Mouse (Mus musculus) adrenal gland, adult 2 months (tissue): ENCODE results near the gene Sprr2b. TPM values are rescaled to one million over a fixed set of nuclear protein-coding genes. Genes with fewer than 3 reads are reported as not detected.
"Not testable (repeated sequence)": the region's sequence is repeated elsewhere in the genome, so short reads cannot be mapped to it uniquely, and the experiment has no call there.

Source experiments
- DNase-seq: peaks from one replicate; pipeline ENCODE4 v3.0.0; 2021
- long read RNA-seq: library from polyadenylated mRNA; stranded (forward); transcript quantifications from one replicate; pipeline ENCODE4 v2.0.0, GENCODE M21; 2021
- polyA plus RNA-seq: library from polyadenylated mRNA; depleted of rRNA; stranded (reverse); fragments of >200 nt; gene quantifications from 2 replicates; pipeline ENCODE4 v1.2.3, GENCODE M21; 2012; rRNA removed
- total RNA-seq, 2 experiments: library from RNA; stranded (reverse); gene quantifications; 2 replicates each; pipeline ENCODE4 v1.2.3; 2021

Sprr2b gene
- total RNA-seq (not detected), polyA plus RNA-seq (not detected in 2 replicates)
- long read RNA-seq, result 0 reads

GRCm38 (mm10) chr3:92316320-92316719 is at the start of gene Sprr2b:
TSS of gene Sprr2b (plus strand) at chr3:92316620.
- DNase-seq, result no peak

GRCm38 (mm10) chr3:92271414-92271985 is 44.9 kb upstream of the Sprr2b start:
- DNase-seq, result not testable (repeated sequence)

GRCm38 (mm10) chr3:92273504-92273903 is 42.9 kb upstream of the Sprr2b start:
- not testable (repeated sequence) for DNase-seq

- DNase-seq, result not testable (repeated sequence)
Observed at GRCm38 (mm10) chr3:92274018-92274417, 42.4 kb upstream of the Sprr2b start.

- not testable (repeated sequence) for DNase-seq
Observed at GRCm38 (mm10) chr3:92279663-92280062, 36.8 kb upstream of the Sprr2b start.

GRCm38 (mm10) chr3:92280963-92281606 is 35.3 kb upstream of the Sprr2b start:
- DNase-seq, result peak; percentile 16

- not testable (repeated sequence) for DNase-seq
Observed at GRCm38 (mm10) chr3:92285101-92285500, 31.3 kb upstream of the Sprr2b start, which contains the start of gene Sprr2a3. TSS of gene Sprr2a3 (plus strand) at chr3:92285417.

- DNase-seq, result not testable (repeated sequence)
Observed at GRCm38 (mm10) chr3:92288489-92288888, 27.9 kb upstream of the Sprr2b start.

GRCm38 (mm10) chr3:92307406-92307805 is 9.0 kb upstream of the Sprr2b start:
- DNase-seq, result no peak

- DNase-seq, result no peak
Observed at GRCm38 (mm10) chr3:92317384-92317783, 964 bp downstream of the Sprr2b start.

GRCm38 (mm10) chr3:92336278-92336677 is 19.9 kb downstream of the Sprr2b start:
- no peak for DNase-seq

- DNase-seq, result no peak
Observed at GRCm38 (mm10) chr3:92338840-92339239, 22.4 kb downstream of the Sprr2b start, which contains the start of gene Sprr2d. TSS of gene Sprr2d (plus strand) at chr3:92339140.

- no peak for DNase-seq
Observed at GRCm38 (mm10) chr3:92351843-92352242, 35.4 kb downstream of the Sprr2b start, which contains the start of gene Sprr2e. TSS of gene Sprr2e (plus strand) at chr3:92352143.

- DNase-seq, result no peak
Observed at GRCm38 (mm10) chr3:92361619-92362018, 45.2 kb downstream of the Sprr2b start.

GRCm38 (mm10) chr3:92364887-92365286 is 48.5 kb downstream of the Sprr2b start, which contains the start of gene Sprr2f:
TSS of gene Sprr2f (plus strand) at chr3:92365187.
- no peak for DNase-seq

Other genes with a start within 250 kb of the Sprr2b start
- under 1 TPM in 1 of 2 experiments, not detected in 1; 0.21 TPM for gene Lor, start 233.5 kb upstream of the Sprr2b start, total RNA-seq
- gene Lor, start 233.5 kb upstream of the Sprr2b start, polyA plus RNA-seq, result 0.20 and 0.81 TPM in 2 replicates
- gene Prr9, start 192.7 kb upstream of the Sprr2b start, total RNA-seq, result not detected
- not detected in 2 replicates for gene Prr9, start 192.7 kb upstream of the Sprr2b start, polyA plus RNA-seq
- gene Lelp1, start 173.9 kb upstream of the Sprr2b start, total RNA-seq, result not detected
- gene Lelp1, start 173.9 kb upstream of the Sprr2b start, polyA plus RNA-seq, result not detected in 2 replicates
- not detected for gene Sprr2a1, start 100.8 kb upstream of the Sprr2b start, total RNA-seq
- gene Sprr2a1, start 100.8 kb upstream of the Sprr2b start, polyA plus RNA-seq, result not detected in 2 replicates
- gene Sprr2a2, start 100.7 kb upstream of the Sprr2b start, total RNA-seq, result not detected
- gene Sprr2a2, start 100.7 kb upstream of the Sprr2b start, polyA plus RNA-seq, result 1.8 and 18.7 TPM in 2 replicates
- gene Sprr2a3, start 31.2 kb upstream of the Sprr2b start, total RNA-seq, result not detected
- 0.22 TPM in 1 of 2 replicates, not detected in the other for gene Sprr2a3, start 31.2 kb upstream of the Sprr2b start, polyA plus RNA-seq
- not detected for gene Sprr2d, start 22.5 kb downstream of the Sprr2b start, total RNA-seq
- not detected in 2 replicates for gene Sprr2d, start 22.5 kb downstream of the Sprr2b start, polyA plus RNA-seq
- not detected for gene Sprr2e, start 35.5 kb downstream of the Sprr2b start, total RNA-seq
- gene Sprr2e, start 35.5 kb downstream of the Sprr2b start, polyA plus RNA-seq, result not detected in 2 replicates
- not detected for gene Sprr2f, start 48.6 kb downstream of the Sprr2b start, total RNA-seq
- not detected in 2 replicates for gene Sprr2f, start 48.6 kb downstream of the Sprr2b start, polyA plus RNA-seq
- gene Sprr2h, start 69.1 kb downstream of the Sprr2b start, total RNA-seq, result not detected
- not detected in 2 replicates for gene Sprr2h, start 69.1 kb downstream of the Sprr2b start, polyA plus RNA-seq
- not detected for gene Sprr2i, start 91.4 kb downstream of the Sprr2b start, total RNA-seq
- not detected in 2 replicates for gene Sprr2i, start 91.4 kb downstream of the Sprr2b start, polyA plus RNA-seq
- gene Sprr2j-ps, start 101.5 kb downstream of the Sprr2b start, total RNA-seq, result not detected
- not detected in 2 replicates for gene Sprr2j-ps, start 101.5 kb downstream of the Sprr2b start, polyA plus RNA-seq
- 1 to 10 TPM; 4.6 to 6.3 TPM for gene Gm9774, start 112.8 kb downstream of the Sprr2b start, total RNA-seq
- gene Gm9774, start 112.8 kb downstream of the Sprr2b start, polyA plus RNA-seq, result 17.5 and 20.8 TPM in 2 replicates
- not detected for gene Sprr2k, start 116.0 kb downstream of the Sprr2b start, total RNA-seq
- not detected in 2 replicates for gene Sprr2k, start 116.0 kb downstream of the Sprr2b start, polyA plus RNA-seq
- not detected for gene Sprr1b, start 122.2 kb downstream of the Sprr2b start, total RNA-seq
- gene Sprr1b, start 122.2 kb downstream of the Sprr2b start, polyA plus RNA-seq, result not detected in 2 replicates
- not detected for gene Sprr3, start 142.1 kb downstream of the Sprr2b start, total RNA-seq
- gene Sprr3, start 142.1 kb downstream of the Sprr2b start, polyA plus RNA-seq, result 0.39 TPM in 1 of 2 replicates, not detected in the other
- under 1 TPM in 1 of 2 experiments, not detected in 1; 0.38 TPM for gene Sprr1a, start 169.3 kb downstream of the Sprr2b start, total RNA-seq
- 0.21 and 0.56 TPM in 2 replicates for gene Sprr1a, start 169.3 kb downstream of the Sprr2b start, polyA plus RNA-seq
- gene Sprr4, start 183.9 kb downstream of the Sprr2b start, total RNA-seq, result not detected
- not detected in 2 replicates for gene Sprr4, start 183.9 kb downstream of the Sprr2b start, polyA plus RNA-seq
- gene 2310046K23Rik, start 217.9 kb downstream of the Sprr2b start, total RNA-seq, result not detected
- gene 2310046K23Rik, start 217.9 kb downstream of the Sprr2b start, polyA plus RNA-seq, result not detected in 2 replicates